Mouse (Mus musculus) layer of hippocampus, adult 9-10 months (tissue): ENCODE measurements around the gene Tmem80.

ENCODE experiments used
- DNase-seq: peaks from one replicate; pipeline ENCODE4 v3.0.0; 2022; ENCODE audit warnings: low spot score

The Tmem80 gene

GRCm38 (mm10) chr7:141363106-141363751, 35.7 kb downstream of the Tmem80 start:
- DNase-seq: peak; percentile 81

- no peak for DNase-seq
Observed at GRCm38 (mm10) chr7:141363752-141364125, 36.2 kb downstream of the Tmem80 start.

GRCm38 (mm10) chr7:141364349-141365048, 37.0 kb downstream of the Tmem80 start:
- no peak for DNase-seq

- DNase-seq: no peak
Observed at GRCm38 (mm10) chr7:141365049-141365445, 37.5 kb downstream of the Tmem80 start.

GRCm38 (mm10) chr7:141367358-141367757, 39.8 kb downstream of the Tmem80 start:
- no peak for DNase-seq

GRCm38 (mm10) chr7:141369918-141370317, 42.4 kb downstream of the Tmem80 start:
- DNase-seq: no peak

GRCm38 (mm10) chr7:141371942-141372595, 44.5 kb downstream of the Tmem80 start:
- DNase-seq: no peak

GRCm38 (mm10) chr7:141373611-141374010, 46.1 kb downstream of the Tmem80 start:
- DNase-seq: no peak

GRCm38 (mm10) chr7:141374399-141374798, 46.9 kb downstream of the Tmem80 start:
- no peak for DNase-seq

- no peak for DNase-seq
Observed at GRCm38 (mm10) chr7:141379584-141379983, 52.0 kb downstream of the Tmem80 start.

- no peak for DNase-seq
Observed at GRCm38 (mm10) chr7:141381068-141381835, 53.7 kb downstream of the Tmem80 start.
